In genomic region chr7:128247443-128247842, GRCm38 (mm10) we compare ENCODE assay signal across 9 mouse cellular contexts. TPM values are rescaled to one million over a fixed set of nuclear protein-coding genes. Genes with fewer than 3 reads are reported as not detected.
DNase-seq lines count a peak whose midpoint lies in the region; ATAC-seq lines count a peak whose summit lies in the region.
"Had no signal": no experiment of that assay in that cellular context is flagged by ENCODE, and none has a peak within 500 bp of the region (broad histone marks: within the 10 kb centered on the region; RNA-seq: fewer than 3 reads in every experiment).

No protein-coding gene starts in this region.

- H3K9me3 ChIP-seq in erythroblast, embryonic 14.5 days (ENCODE audit: control insufficient read depth, low read length), result no peaks in the 10 kb centered on the region
- H3K9me3 ChIP-seq in heart, embryonic 12.5 days (replicated peaks), result no peaks in the 10 kb centered on the region
- H3K9me3 ChIP-seq in kidney, embryonic 16.5 days (ENCODE audit: low read length), result no peaks in the 10 kb centered on the region
- H3K9me3 ChIP-seq in liver, embryonic 12.5 days (replicated peaks), result no peaks in the 10 kb centered on the region
- no peaks in the 10 kb centered on the region for H3K9me3 ChIP-seq in stomach, embryonic 15.5 days

- H3K4me3 ChIP-seq in erythroblast, embryonic 14.5 days (replicated peaks), result peak overlapping the region; percentile 66
- peak overlapping the region; percentile 76 for H3K4me3 ChIP-seq in heart, embryonic 12.5 days
- peak overlapping the region; percentile 68 for H3K4me3 ChIP-seq in kidney, embryonic 16.5 days (ENCODE audit: low read length)
- H3K4me3 ChIP-seq in liver, embryonic 12.5 days, result peak overlapping the region; percentile 59
- peak overlapping the region; percentile 55 for H3K4me3 ChIP-seq in stomach, embryonic 15.5 days (replicated peaks)

- 1% methylated on average over 13 of the region's 13 CpGs for WGBS in heart, embryonic 12.5 days
- WGBS in kidney, embryonic 16.5 days, result 3% methylated on average over 13 of the region's 13 CpGs
- 2% methylated on average over 13 of the region's 13 CpGs for WGBS in liver, embryonic 12.5 days (ENCODE audit: insufficient replicate concordance)
- under 1% methylated on average over 13 of the region's 13 CpGs for WGBS in stomach, embryonic 15.5 days

- H3K9ac ChIP-seq in heart, embryonic 12.5 days, result peak overlapping the region; percentile 90
- H3K9ac ChIP-seq in kidney, embryonic 16.5 days (replicated peaks; ENCODE audit: low read length), result peak overlapping the region; percentile 84
- H3K9ac ChIP-seq in liver, embryonic 12.5 days, result peak overlapping the region; percentile 72
- H3K9ac ChIP-seq in stomach, embryonic 15.5 days, result peak overlapping the region; percentile 60; the same call in 1 of the 2 replicates

- peaks cover 33% of the 10 kb centered on the region for H3K36me3 ChIP-seq in erythroblast, embryonic 14.5 days (ENCODE audit: control insufficient read depth)
- H3K36me3 ChIP-seq in heart, embryonic 12.5 days, result peaks cover 66% of the 10 kb centered on the region
- H3K36me3 ChIP-seq in kidney, embryonic 16.5 days (ENCODE audit: insufficient read depth, low read length), result peaks cover 28% of the 10 kb centered on the region
- peaks cover 29% of the 10 kb centered on the region for H3K36me3 ChIP-seq in liver, embryonic 12.5 days
- peaks cover 26% of the 10 kb centered on the region for H3K36me3 ChIP-seq in stomach, embryonic 15.5 days

- DNase-seq in brain, embryonic 18.5 days (ENCODE audit: low read depth, low spot score), result peak; percentile 72
- DNase-seq in neural tube, embryonic 10.5 days (ENCODE audit: extremely low spot score, low spot score), result peak; percentile 89

- peak overlapping the region; percentile 85 for H3K4me2 ChIP-seq in heart, embryonic 12.5 days
- H3K4me2 ChIP-seq in kidney, embryonic 16.5 days (replicated peaks; ENCODE audit: low read depth, low read length), result peak overlapping the region; percentile 69
- peak overlapping the region; percentile 78 for H3K4me2 ChIP-seq in liver, embryonic 12.5 days
- H3K4me2 ChIP-seq in stomach, embryonic 15.5 days, result peak overlapping the region; percentile 61

- peak; percentile 54 for ATAC-seq in CD4-positive, CD25-positive, alpha-beta regulatory T cell, adult 4 months
- ATAC-seq in heart, embryonic 12.5 days (ENCODE audit: insufficient number of reproducible peaks, low FRiP score), result peak; percentile 84
- ATAC-seq in kidney, embryonic 16.5 days (ENCODE audit: low FRiP score, low TSS enrichment), result peak; percentile 66
- ATAC-seq in liver, embryonic 12.5 days, result peak; percentile 84
- ATAC-seq in stomach, embryonic 15.5 days (ENCODE audit: insufficient read depth, low FRiP score, low read depth), result peak; percentile 75

- peak overlapping the region; percentile 97 for H3K27ac ChIP-seq in heart, embryonic 12.5 days (ENCODE audit: poor library complexity, severe bottlenecking)
- H3K27ac ChIP-seq in kidney, embryonic 16.5 days (ENCODE audit: low read length), result peak overlapping the region; percentile 97
- H3K27ac ChIP-seq in liver, embryonic 12.5 days, result peak overlapping the region; percentile 63
- H3K27ac ChIP-seq in stomach, embryonic 15.5 days, result peak overlapping the region; percentile 97
- H3K27ac ChIP-seq: macrophage had no signal

- peaks cover 25% of the 10 kb centered on the region for H3K27me3 ChIP-seq in erythroblast, embryonic 14.5 days (ENCODE audit: control insufficient read depth)
- no peaks in the 10 kb centered on the region for H3K27me3 ChIP-seq in heart, embryonic 12.5 days (replicated peaks)
- no peaks in the 10 kb centered on the region for H3K27me3 ChIP-seq in kidney, embryonic 16.5 days (ENCODE audit: insufficient read depth, low read length)
- H3K27me3 ChIP-seq in liver, embryonic 12.5 days (replicated peaks), result peaks cover 39% of the 10 kb centered on the region
- no peaks in the 10 kb centered on the region for H3K27me3 ChIP-seq in stomach, embryonic 15.5 days (replicated peaks)

- H3K4me1 ChIP-seq in erythroblast, embryonic 14.5 days (ENCODE audit: control insufficient read depth), result peaks cover 49% of the 10 kb centered on the region
- H3K4me1 ChIP-seq in heart, embryonic 12.5 days (replicated peaks), result peaks cover 49% of the 10 kb centered on the region
- peaks cover 30% of the 10 kb centered on the region for H3K4me1 ChIP-seq in kidney, embryonic 16.5 days (ENCODE audit: insufficient read depth, low read length)
- H3K4me1 ChIP-seq in liver, embryonic 12.5 days, result peaks cover 31% of the 10 kb centered on the region
- H3K4me1 ChIP-seq in stomach, embryonic 15.5 days, result peaks cover 35% of the 10 kb centered on the region

RNA-seq across cellular contexts. Expression of gene Tgfb1i1, which starts 0.8 kb away (rescaled TPM):
- 1 to 10 TPM; 1.2 to 1.8 TPM for polyA plus RNA-seq in CD4-positive, CD25-positive, alpha-beta regulatory T cell, adult 4 months (2017; shearing (Covaris generic))
- 0.27 and 0.30 TPM in 2 replicates for polyA plus RNA-seq in erythroblast, embryonic 14.5 days (2012)
- 198 and 202 TPM in 2 replicates for polyA plus RNA-seq in heart, embryonic 12.5 days (2016; fragmentation: Nextera tagmentation; extraction: Ambion mirVana)
- polyA plus RNA-seq in kidney, embryonic 16.5 days (2015; fragmentation: Nextera tagmentation; extraction: Ambion mirVana), result 104 and 111 TPM in 2 replicates
- 22.3 and 25.1 TPM in 2 replicates for polyA plus RNA-seq in liver, embryonic 12.5 days (2016; fragmentation: Nextera tagmentation; extraction: Ambion mirVana)
- polyA plus RNA-seq in stomach, embryonic 15.5 days (2015; fragmentation: Nextera tagmentation; extraction: Ambion mirVana), result 184 and 204 TPM in 2 replicates

RNA-seq across cellular contexts. Expression of gene 9130023H24Rik, which starts 9.6 kb away (rescaled TPM):
- polyA plus RNA-seq in CD4-positive, CD25-positive, alpha-beta regulatory T cell, adult 4 months (2017; shearing (Covaris generic)), result 1 to 10 TPM; 4.8 to 5.0 TPM
- 0.03 and 0.12 TPM in 2 replicates for polyA plus RNA-seq in erythroblast, embryonic 14.5 days (2012)
- 7.1 and 7.5 TPM in 2 replicates for polyA plus RNA-seq in heart, embryonic 12.5 days (2016; fragmentation: Nextera tagmentation; extraction: Ambion mirVana)
- 8.7 and 8.8 TPM in 2 replicates for polyA plus RNA-seq in kidney, embryonic 16.5 days (2015; fragmentation: Nextera tagmentation; extraction: Ambion mirVana)
- polyA plus RNA-seq in liver, embryonic 12.5 days (2016; fragmentation: Nextera tagmentation; extraction: Ambion mirVana), result 2.9 and 3.1 TPM in 2 replicates
- polyA plus RNA-seq in stomach, embryonic 15.5 days (2015; fragmentation: Nextera tagmentation; extraction: Ambion mirVana), result 6.1 and 7.1 TPM in 2 replicates

RNA-seq across cellular contexts. Expression of gene Armc5, which starts 10.3 kb away (rescaled TPM):
- polyA plus RNA-seq in CD4-positive, CD25-positive, alpha-beta regulatory T cell, adult 4 months (2017; shearing (Covaris generic)), result 1 to 10 TPM; 3.9 to 4.1 TPM
- 2.1 and 2.3 TPM in 2 replicates for polyA plus RNA-seq in erythroblast, embryonic 14.5 days (2012)
- 15.3 and 15.7 TPM in 2 replicates for polyA plus RNA-seq in heart, embryonic 12.5 days (2016; fragmentation: Nextera tagmentation; extraction: Ambion mirVana)
- polyA plus RNA-seq in kidney, embryonic 16.5 days (2015; fragmentation: Nextera tagmentation; extraction: Ambion mirVana), result 19.7 and 21.7 TPM in 2 replicates
- polyA plus RNA-seq in liver, embryonic 12.5 days (2016; fragmentation: Nextera tagmentation; extraction: Ambion mirVana), result 12.7 and 12.8 TPM in 2 replicates
- 18.2 and 19.9 TPM in 2 replicates for polyA plus RNA-seq in stomach, embryonic 15.5 days (2015; fragmentation: Nextera tagmentation; extraction: Ambion mirVana)

RNA-seq across cellular contexts. Expression of gene Slc5a2, which starts 18.0 kb away (rescaled TPM):
- polyA plus RNA-seq in CD4-positive, CD25-positive, alpha-beta regulatory T cell, adult 4 months (2017; shearing (Covaris generic)), result under 1 TPM in 1 of 2 experiments, not detected in 1; 0.98 TPM
- 0.88 and 1.4 TPM in 2 replicates for polyA plus RNA-seq in erythroblast, embryonic 14.5 days (2012)
- polyA plus RNA-seq in heart, embryonic 12.5 days (2016; fragmentation: Nextera tagmentation; extraction: Ambion mirVana), result 0.11 and 0.23 TPM in 2 replicates
- polyA plus RNA-seq in kidney, embryonic 16.5 days (2015; fragmentation: Nextera tagmentation; extraction: Ambion mirVana), result 15.0 and 15.6 TPM in 2 replicates
- polyA plus RNA-seq in liver, embryonic 12.5 days (2016; fragmentation: Nextera tagmentation; extraction: Ambion mirVana), result 2.0 and 2.1 TPM in 2 replicates
- polyA plus RNA-seq in stomach, embryonic 15.5 days (2015; fragmentation: Nextera tagmentation; extraction: Ambion mirVana), result 0.57 and 1.1 TPM in 2 replicates

RNA-seq across cellular contexts. Expression of gene Cox6a2, which starts 41.3 kb away (rescaled TPM):
- under 1 TPM in 1 of 2 experiments, not detected in 1; 0.82 TPM for polyA plus RNA-seq in CD4-positive, CD25-positive, alpha-beta regulatory T cell, adult 4 months (2017; shearing (Covaris generic))
- polyA plus RNA-seq in erythroblast, embryonic 14.5 days (2012), result 0.10 TPM in 1 of 2 replicates, not detected in the other
- polyA plus RNA-seq in heart, embryonic 12.5 days (2016; fragmentation: Nextera tagmentation; extraction: Ambion mirVana), result 632 and 633 TPM in 2 replicates
- 1.7 and 3.0 TPM in 2 replicates for polyA plus RNA-seq in kidney, embryonic 16.5 days (2015; fragmentation: Nextera tagmentation; extraction: Ambion mirVana)
- 1.2 and 1.5 TPM in 2 replicates for polyA plus RNA-seq in liver, embryonic 12.5 days (2016; fragmentation: Nextera tagmentation; extraction: Ambion mirVana)
- 1.0 and 2.4 TPM in 2 replicates for polyA plus RNA-seq in stomach, embryonic 15.5 days (2015; fragmentation: Nextera tagmentation; extraction: Ambion mirVana)

Comparison
In these comparisons a context has a peak if more than half of its experiments do, and no peak if none do; other contexts are left out.
1. Peak in every context shown above with its lines: DNase-seq, ATAC-seq, H3K4me3 ChIP-seq and H3K27ac ChIP-seq.